Mouse (Mus musculus) bone marrow macrophage, adult 2 months (primary cell): Measurements from ENCODE around the gene Hspa1a.

ENCODE experiments used
- CTCF ChIP-seq: IDR thresholded peaks from 2 replicates; pipeline ENCODE4 v1.5.1; 2012; ENCODE audit warnings: low read depth, mild to moderate bottlenecking, low read length, moderate library complexity
- POLR2A ChIP-seq: IDR thresholded peaks from 2 replicates; pipeline ENCODE4 v1.6.1; 2012; ENCODE audit warnings: mild to moderate bottlenecking, low read depth, low read length, borderline replicate concordance

GRCm38 (mm10) chr17:35016791-35017705 lies 45.1 kb upstream of the Hspa1a start:
- TF ChIP-seq CTCF (no peak), POLR2A (no peak)
